Mouse (Mus musculus): ENCODE data around the gene Hdhd3.

GRCm38 (mm10) chr4:62501534-62501933 lies 1.7 kb downstream of the Hdhd3 start:
- TF ChIP-seq CTCF (IDR thresholded peaks at IDR 0.05; ENCODE audit: low read depth, low read length) (no peak), POLR2A (IDR thresholded peaks at IDR 0.05; ENCODE audit: insufficient read depth, low read length) (no peak)

All from ES-Bruce4 (cell line).